In the genomic region with DNA sequence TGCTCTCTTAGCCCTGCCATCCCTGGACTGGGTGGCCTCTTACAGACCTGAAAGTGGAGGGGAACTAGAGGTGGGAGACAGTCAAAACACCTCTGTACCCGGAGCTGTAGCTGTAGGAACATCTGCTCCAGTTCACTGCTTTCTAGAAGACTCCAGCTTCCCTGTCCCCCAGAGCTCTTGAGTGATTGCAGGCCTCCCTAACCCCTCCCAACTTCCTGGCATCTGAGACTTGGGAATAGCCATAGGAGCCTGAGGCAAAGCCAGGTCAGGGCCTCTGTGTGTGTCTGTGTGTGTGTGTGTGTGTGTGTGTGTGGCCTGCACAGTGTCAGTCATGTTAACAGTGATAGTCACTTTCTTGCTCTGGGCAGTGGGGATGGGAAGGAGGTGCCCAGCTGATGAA, we compare ENCODE assay signal across 9 mouse cellular contexts.
DNase-seq lines count a peak whose midpoint lies in the region; ATAC-seq and TF ChIP-seq lines count a peak whose summit lies in the region.
"Had no signal": no experiment of that assay in that cellular context is flagged by ENCODE, and none has a peak within 500 bp of the region (broad histone marks: within the 10 kb centered on the region; RNA-seq: fewer than 3 reads in every experiment).

No protein-coding gene starts in this region.

- peaks cover 79% of the 10 kb centered on the region for H3K4me1 ChIP-seq in heart, embryonic 15.5 days (replicated peaks)
- peaks cover 82% of the 10 kb centered on the region for H3K4me1 ChIP-seq in megakaryocyte, embryonic 14.5 days
- peaks cover 46% of the 10 kb centered on the region for H3K4me1 ChIP-seq in embryonic facial prominence, embryonic 15.5 days
- H3K4me1 ChIP-seq in neural tube, embryonic 15.5 days: peaks cover 82% of the 10 kb centered on the region
- H3K4me1 ChIP-seq in forebrain, postnatal 0 days (ENCODE audit: insufficient read depth): 0 out of 2 replicates have a peak, but pooled peaks cover 3% of the 10 kb centered on the region

- 4% methylated on average over 1 of the region's 1 CpGs for WGBS in heart, embryonic 15.5 days
- 15% methylated on average over 1 of the region's 1 CpGs for WGBS in embryonic facial prominence, embryonic 15.5 days
- 79% methylated on average over 1 of the region's 1 CpGs for WGBS in neural tube, embryonic 15.5 days
- WGBS in forebrain, postnatal 0 days: 71% methylated on average over 1 of the region's 1 CpGs

- no peak for DNase-seq in heart, postnatal 4 days
- no peak for DNase-seq in forebrain, postnatal 0 days
- DNase-seq: cerebellum, postnatal 10 days had no signal

- H3K36me3 ChIP-seq in heart, embryonic 15.5 days: peaks cover 5% of the 10 kb centered on the region; the same call in 1 of the 2 replicates
- H3K36me3 ChIP-seq in megakaryocyte, embryonic 14.5 days (replicated peaks; ENCODE audit: low read length): peaks cover 89% of the 10 kb centered on the region
- H3K36me3 ChIP-seq in embryonic facial prominence, embryonic 15.5 days: peaks cover 3% of the 10 kb centered on the region; the same call in 1 of the 2 replicates
- H3K36me3 ChIP-seq in neural tube, embryonic 15.5 days: no peaks in the 10 kb centered on the region
- no peaks in the 10 kb centered on the region for H3K36me3 ChIP-seq in forebrain, postnatal 0 days (ENCODE audit: insufficient read depth)
- H3K36me3 ChIP-seq: lung, embryonic 15.5 days had no signal

- peak overlapping the region; percentile 68 for H3K27ac ChIP-seq in heart, embryonic 15.5 days
- 0 out of 2 replicates have a peak overlapping the region, but pooled peaks have one; percentile 11 for H3K27ac ChIP-seq in embryonic facial prominence, embryonic 15.5 days (replicated peaks)
- peak overlapping the region; percentile 20; the same call in 1 of the 2 replicates for H3K27ac ChIP-seq in neural tube, embryonic 15.5 days (replicated peaks)
- H3K27ac ChIP-seq in forebrain, postnatal 0 days (ENCODE audit: low read depth, low read length): no peak overlapping the region
- H3K27ac ChIP-seq: lung, embryonic 15.5 days had no signal

- no peak for ATAC-seq in heart, embryonic 15.5 days (replicated peaks; ENCODE audit: insufficient number of reproducible peaks, insufficient read depth, low FRiP score, low read depth)
- no peak for ATAC-seq in megakaryocyte, adult 5-6 weeks (ENCODE audit: poor library complexity, severe bottlenecking)
- ATAC-seq in embryonic facial prominence, embryonic 15.5 days (ENCODE audit: insufficient number of reproducible peaks, low FRiP score, low TSS enrichment, low read depth): no peak
- no peak for ATAC-seq in neural tube, embryonic 15.5 days (ENCODE audit: low FRiP score)
- no peak for ATAC-seq in forebrain, postnatal 0 days

- no peak for TF ChIP-seq CTCF in forebrain, postnatal 0 days (IDR thresholded peaks at IDR 0.05; ENCODE audit: low read depth)

- H3K9me3 ChIP-seq in heart, embryonic 15.5 days (replicated peaks): no peaks in the 10 kb centered on the region
- peaks cover 14% of the 10 kb centered on the region for H3K9me3 ChIP-seq in megakaryocyte, embryonic 14.5 days
- H3K9me3 ChIP-seq in embryonic facial prominence, embryonic 15.5 days (replicated peaks): no peaks in the 10 kb centered on the region
- no peaks in the 10 kb centered on the region for H3K9me3 ChIP-seq in neural tube, embryonic 15.5 days (replicated peaks)
- no peaks in the 10 kb centered on the region for H3K9me3 ChIP-seq in forebrain, postnatal 0 days (ENCODE audit: low read length)
- H3K9me3 ChIP-seq: lung, embryonic 15.5 days had no signal

- no peak overlapping the region for H3K4me2 ChIP-seq in heart, embryonic 15.5 days
- H3K4me2 ChIP-seq in embryonic facial prominence, embryonic 15.5 days (replicated peaks): no peak overlapping the region
- H3K4me2 ChIP-seq in neural tube, embryonic 15.5 days: no peak overlapping the region
- no peak overlapping the region for H3K4me2 ChIP-seq in forebrain, postnatal 0 days (ENCODE audit: low read depth)
- H3K4me2 ChIP-seq: lung, embryonic 15.5 days had no signal

- H3K4me3 ChIP-seq in heart, embryonic 15.5 days: no peak overlapping the region
- peak overlapping the region; percentile 54 for H3K4me3 ChIP-seq in megakaryocyte, embryonic 14.5 days (replicated peaks)
- H3K4me3 ChIP-seq in embryonic facial prominence, embryonic 15.5 days (replicated peaks): no peak overlapping the region
- no peak overlapping the region for H3K4me3 ChIP-seq in neural tube, embryonic 15.5 days (replicated peaks)
- H3K4me3 ChIP-seq in forebrain, postnatal 0 days (ENCODE audit: low read depth, low read length): no peak overlapping the region
- H3K4me3 ChIP-seq: lung, embryonic 15.5 days had no signal

- no peak overlapping the region for H3K9ac ChIP-seq in heart, embryonic 15.5 days
- H3K9ac ChIP-seq in embryonic facial prominence, embryonic 15.5 days: no peak overlapping the region
- no peak overlapping the region for H3K9ac ChIP-seq in neural tube, embryonic 15.5 days (replicated peaks)
- no peak overlapping the region for H3K9ac ChIP-seq in forebrain, postnatal 0 days
- H3K9ac ChIP-seq: lung, embryonic 15.5 days had no signal

- H3K27me3 ChIP-seq in heart, embryonic 15.5 days: no peaks in the 10 kb centered on the region
- peaks cover 2% of the 10 kb centered on the region for H3K27me3 ChIP-seq in megakaryocyte, embryonic 14.5 days (replicated peaks)
- H3K27me3 ChIP-seq in embryonic facial prominence, embryonic 15.5 days: no peaks in the 10 kb centered on the region
- H3K27me3 ChIP-seq in neural tube, embryonic 15.5 days (replicated peaks): no peaks in the 10 kb centered on the region
- H3K27me3 ChIP-seq in forebrain, postnatal 0 days (ENCODE audit: insufficient read depth, low read length): no peaks in the 10 kb centered on the region
- H3K27me3 ChIP-seq: lung, embryonic 15.5 days had no signal
